20 mouse cellular contexts compared by ENCODE assay signal in genomic region chr9:32968446-32968845, GRCm38 (mm10).
DNase-seq lines count a peak whose midpoint lies in the region; ATAC-seq and TF ChIP-seq lines count a peak whose summit lies in the region.
"Had no signal": no experiment of that assay in that cellular context is flagged by ENCODE, and none has a peak within 500 bp of the region (broad histone marks: within the 10 kb centered on the region; RNA-seq: fewer than 3 reads in every experiment).

No protein-coding gene starts in this region.

- no peak overlapping the region for H3K9ac ChIP-seq in heart, embryonic 11.5 days (ENCODE audit: low read depth, low read length)
- no peak overlapping the region for H3K9ac ChIP-seq in kidney, embryonic 16.5 days (replicated peaks; ENCODE audit: low read length)
- H3K9ac ChIP-seq in lung, embryonic 14.5 days: no peak overlapping the region
- H3K9ac ChIP-seq: forebrain, embryonic 13.5 days; liver, embryonic 13.5 days; midbrain, embryonic 12.5 days had no signal

- 64% methylated on average over 2 of the region's 2 CpGs for WGBS in heart, embryonic 11.5 days (ENCODE audit: insufficient replicate concordance)
- 10% methylated on average over 2 of the region's 2 CpGs for WGBS in kidney, adult 2 months
- 56% methylated on average over 2 of the region's 2 CpGs for WGBS in kidney, embryonic 16.5 days
- WGBS in lung, embryonic 14.5 days: 18% methylated on average over 2 of the region's 2 CpGs

- H3K4me2 ChIP-seq in heart, embryonic 11.5 days: no peak overlapping the region
- H3K4me2 ChIP-seq in kidney, embryonic 16.5 days (replicated peaks; ENCODE audit: low read depth, low read length): no peak overlapping the region
- H3K4me2 ChIP-seq in lung, embryonic 14.5 days: no peak overlapping the region
- H3K4me2 ChIP-seq: forebrain, embryonic 13.5 days; liver, embryonic 13.5 days; midbrain, embryonic 12.5 days had no signal

- no peak for TF ChIP-seq CTCF in kidney, adult 2 months (conservative IDR thresholded peaks at IDR 0.05; ENCODE audit: insufficient read depth, insufficient read length, low read depth, low read length)
- TF ChIP-seq CTCF in lung, embryonic 14.5 days (IDR thresholded peaks at IDR 0.05; ENCODE audit: low read depth): no peak

- peak; percentile 52 for DNase-seq in heart, adult 11 months
- DNase-seq in kidney, adult 2 months: peak; percentile 55
- DNase-seq in lung, embryonic 14.5 days: peak; percentile 75
- no peak for DNase-seq in lung, postnatal 4 days
- no peak for DNase-seq in adrenal gland, postnatal 10 days
- DNase-seq: adrenal gland, postnatal 36 days; cerebellum, adult 2 months; cerebellum, postnatal 36 days; kidney, postnatal 10 days; layer of hippocampus, adult 9-11 months; left cerebral cortex, postnatal 4 days; liver, embryonic 13.5 days; thymus, postnatal 25 days had no signal

- TF ChIP-seq POLR2A in kidney, adult 2 months (IDR thresholded peaks at IDR 0.05; ENCODE audit: low read depth, low read length): no peak

- H3K4me3 ChIP-seq in heart, embryonic 11.5 days (ENCODE audit: low read depth, low read length): no peak overlapping the region
- H3K4me3 ChIP-seq in kidney, adult 2 months (ENCODE audit: insufficient read depth, low read depth, low read length): no peak overlapping the region
- H3K4me3 ChIP-seq in kidney, embryonic 16.5 days (ENCODE audit: low read length): no peak overlapping the region
- H3K4me3 ChIP-seq in lung, embryonic 14.5 days (ENCODE audit: low read depth, low read length): no peak overlapping the region
- H3K4me3 ChIP-seq: forebrain, embryonic 13.5 days; left cerebral cortex, adult 2 months; liver, embryonic 13.5 days; midbrain, embryonic 12.5 days had no signal

- no peaks in the 10 kb centered on the region for H3K4me1 ChIP-seq in heart, embryonic 11.5 days (ENCODE audit: control insufficient read depth, insufficient read depth, low read length)
- H3K4me1 ChIP-seq in kidney, adult 2 months (ENCODE audit: control insufficient read depth, insufficient read depth, low read length): peaks cover 3% of the 10 kb centered on the region; the same call in 1 of the 2 replicates
- H3K4me1 ChIP-seq in kidney, embryonic 16.5 days (ENCODE audit: insufficient read depth, low read length): peaks cover 10% of the 10 kb centered on the region; the same call in 1 of the 2 replicates
- peaks cover 4% of the 10 kb centered on the region; the same call in 1 of the 2 replicates for H3K4me1 ChIP-seq in lung, embryonic 14.5 days (ENCODE audit: insufficient read depth)
- H3K4me1 ChIP-seq: liver, embryonic 13.5 days; midbrain, embryonic 12.5 days had no signal

- no peaks in the 10 kb centered on the region for H3K9me3 ChIP-seq in heart, embryonic 11.5 days (replicated peaks; ENCODE audit: control insufficient read depth, low read length)
- no peaks in the 10 kb centered on the region for H3K9me3 ChIP-seq in kidney, embryonic 16.5 days (ENCODE audit: low read length)
- no peaks in the 10 kb centered on the region for H3K9me3 ChIP-seq in lung, embryonic 14.5 days (ENCODE audit: low read depth, low read length)
- H3K9me3 ChIP-seq: forebrain, embryonic 13.5 days; G1E; liver, embryonic 13.5 days; midbrain, embryonic 12.5 days had no signal

- ATAC-seq in heart, embryonic 11.5 days (replicated peaks; ENCODE audit: insufficient number of reproducible peaks, low FRiP score, low TSS enrichment): no peak
- ATAC-seq in kidney, embryonic 16.5 days (ENCODE audit: low FRiP score, low TSS enrichment): no peak
- no peak for ATAC-seq in lung, embryonic 14.5 days (ENCODE audit: insufficient read depth)
- ATAC-seq: forebrain, embryonic 13.5 days; hindbrain, embryonic 16.5 days had no signal

- H3K27me3 ChIP-seq in heart, embryonic 11.5 days (ENCODE audit: control insufficient read depth, insufficient read depth, low read length): no peaks in the 10 kb centered on the region
- no peaks in the 10 kb centered on the region for H3K27me3 ChIP-seq in kidney, adult 2 months (replicated peaks; ENCODE audit: control insufficient read depth, insufficient read depth, low read length)
- no peaks in the 10 kb centered on the region for H3K27me3 ChIP-seq in kidney, embryonic 16.5 days (ENCODE audit: insufficient read depth, low read length)
- no peaks in the 10 kb centered on the region for H3K27me3 ChIP-seq in lung, embryonic 14.5 days (ENCODE audit: insufficient read depth, low read length)
- H3K27me3 ChIP-seq: forebrain, embryonic 13.5 days; liver, embryonic 13.5 days; midbrain, embryonic 12.5 days had no signal

- H3K36me3 ChIP-seq in heart, embryonic 11.5 days (ENCODE audit: control insufficient read depth, insufficient read depth, low read length): no peaks in the 10 kb centered on the region
- H3K36me3 ChIP-seq in kidney, adult 2 months (ENCODE audit: control insufficient read depth, insufficient read depth, low read length): no peaks in the 10 kb centered on the region
- H3K36me3 ChIP-seq in kidney, embryonic 16.5 days (ENCODE audit: insufficient read depth, low read length): no peaks in the 10 kb centered on the region
- H3K36me3 ChIP-seq in lung, embryonic 14.5 days (ENCODE audit: insufficient read depth): no peaks in the 10 kb centered on the region
- H3K36me3 ChIP-seq: G1E; liver, embryonic 13.5 days; midbrain, embryonic 12.5 days had no signal

- H3K27ac ChIP-seq in heart, embryonic 11.5 days (ENCODE audit: low read depth, low read length): no peak overlapping the region
- no peak overlapping the region; the same call in 1 of the 2 replicates for H3K27ac ChIP-seq in kidney, adult 2 months (ENCODE audit: insufficient read depth, low read depth, low read length)
- no peak overlapping the region for H3K27ac ChIP-seq in kidney, embryonic 16.5 days (ENCODE audit: low read length)
- H3K27ac ChIP-seq in lung, embryonic 14.5 days (ENCODE audit: low read depth): no peak overlapping the region
- H3K27ac ChIP-seq: forebrain, embryonic 13.5 days; left cerebral cortex, adult 2 months; liver, embryonic 13.5 days; midbrain, embryonic 12.5 days had no signal

Comparison
In these comparisons a context has a peak if more than half of its experiments do, and no peak if none do; other contexts are left out.
1. DNase-seq: peak in heart, adult 11 months (single experiment), kidney, adult 2 months (single experiment) and lung, embryonic 14.5 days (single experiment); none in lung, postnatal 4 days (0 of 2) and adrenal gland, postnatal 10 days (single experiment).